Mouse (Mus musculus) C2C12 (cell line): ENCODE results near the gene Uxs1.

Experiments used
- CTCF ChIP-seq: IDR thresholded peaks from one replicate; pipeline ENCODE4 v1.5.1; 2011; ENCODE audit not compliant: control insufficient read depth, insufficient read depth, insufficient read length
- MYOG ChIP-seq: IDR thresholded peaks from one replicate; pipeline ENCODE4 v1.6.1; 2011; ENCODE audit not compliant: control insufficient read depth, insufficient read length; ENCODE audit errors: extremely low read depth

DNA sequence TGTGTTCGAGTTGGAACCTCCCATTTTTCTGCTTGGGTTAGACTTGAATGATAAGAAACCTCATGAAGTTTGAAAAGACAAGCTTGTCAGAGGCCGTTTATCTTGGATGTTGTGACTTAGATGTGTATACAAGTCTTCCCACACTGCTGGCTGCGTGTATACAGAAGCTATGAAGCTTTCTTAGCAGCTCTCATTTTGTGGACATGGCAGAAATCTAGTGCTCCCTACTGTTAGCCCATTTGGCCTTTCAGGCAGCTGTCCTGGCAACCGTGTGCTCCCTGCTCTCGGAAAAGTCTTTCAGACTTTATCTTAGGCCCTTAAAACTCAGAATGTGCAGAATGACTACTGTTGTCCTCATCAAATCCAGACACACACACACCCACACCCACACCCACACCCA, 31.4 kb upstream of the Uxs1 start:
- TF ChIP-seq CTCF (no peak), MYOG (no peak)
